Mouse (Mus musculus) neural tube, embryonic 12.5 days (tissue): ENCODE measurements around the gene Klf6. TPM values are rescaled to one million over a fixed set of nuclear protein-coding genes. Genes with fewer than 3 reads are reported as not detected.

Experiments
- microRNA-seq: library from miRNA; unstranded; fragments of <30 nt; microRNA quantifications from one replicate; pipeline ENCODE4, GENCODE M21; 2017
- polyA plus RNA-seq: library from polyadenylated mRNA; unstranded; fragments of >200 nt; fragmentation: Nextera tagmentation; extraction: Ambion mirVana; gene quantifications from 2 replicates; pipeline ENCODE4 v1.2.1, GENCODE M21; 2016

Klf6 gene
- polyA plus RNA-seq, 1 experiment from 2014 or later, result 68.1 TPM

Small RNA genes lying within 50 kb of the gene (microRNA-seq; reads per million reads assigned to microRNA genes)
- not detected for gene Gm26043
